Comparison of ENCODE assay signal across 27 mouse cellular contexts in the genomic region with DNA sequence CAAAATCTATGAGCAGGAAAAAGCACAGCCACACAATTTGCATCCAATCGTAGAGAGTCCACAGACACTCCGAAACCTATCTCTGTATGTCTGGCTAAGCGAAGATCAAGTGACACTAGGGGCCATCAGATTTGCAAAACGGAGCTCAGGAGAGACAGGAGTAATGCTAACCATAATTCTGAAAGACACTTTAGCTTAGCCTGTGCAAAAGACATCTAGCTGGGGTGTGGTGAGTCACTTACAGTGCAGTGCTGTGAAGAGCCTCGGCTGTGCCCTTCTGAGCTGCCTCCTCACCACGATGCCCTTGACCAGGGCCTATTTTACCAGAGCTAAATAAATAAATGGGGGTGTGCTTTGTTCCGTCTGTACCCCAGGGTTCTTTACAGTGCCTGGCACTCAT. TPM values are rescaled to one million over a fixed set of nuclear protein-coding genes. Genes with fewer than 3 reads are reported as not detected.
"Had no signal": no experiment of that assay in that cellular context is flagged by ENCODE, and none has a peak within 500 bp of the region (broad histone marks: within the 10 kb centered on the region; RNA-seq: fewer than 3 reads in every experiment).

No protein-coding gene starts in this region.

- ATAC-seq: forebrain, embryonic 13.5 days; forebrain, embryonic 14.5 days; forebrain, embryonic 15.5 days; forebrain, embryonic 16.5 days; forebrain, postnatal 0 days had no signal

- DNase-seq: cerebellum, adult 9-10 months; cerebellum, adult 9-11 months; cerebellum, postnatal 10 days; cerebellum, postnatal 14 days; cerebellum, postnatal 25 days; cerebellum, postnatal 36 days; embryo, embryonic 11 days; forebrain, postnatal 0 days; gastrocnemius, adult 2 months; gastrocnemius, postnatal 10 days; gastrocnemius, postnatal 14 days; gastrocnemius, postnatal 25 days; gastrocnemius, postnatal 36 days; heart, adult 11 months; heart, adult 18-20 months; heart, adult 2 months had no signal

- H3K9ac ChIP-seq: embryonic facial prominence, embryonic 12.5 days; embryonic facial prominence, embryonic 13.5 days; embryonic facial prominence, embryonic 15.5 days; forebrain, embryonic 12.5 days; forebrain, embryonic 13.5 days; forebrain, embryonic 15.5 days; forebrain, postnatal 0 days had no signal

- H3K4me3 ChIP-seq: embryonic facial prominence, embryonic 10.5 days; embryonic facial prominence, embryonic 12.5 days; embryonic facial prominence, embryonic 13.5 days; embryonic facial prominence, embryonic 15.5 days; erythroblast, embryonic 14.5 days; forebrain, embryonic 12.5 days; forebrain, embryonic 13.5 days; forebrain, embryonic 15.5 days; gastrocnemius, adult 2 months; heart, adult 2 months had no signal

- H3K9me3 ChIP-seq: embryonic facial prominence, embryonic 10.5 days; embryonic facial prominence, embryonic 12.5 days; embryonic facial prominence, embryonic 13.5 days; embryonic facial prominence, embryonic 15.5 days; forebrain, embryonic 12.5 days; forebrain, embryonic 13.5 days; forebrain, embryonic 15.5 days had no signal

- H3K4me1 ChIP-seq: embryonic facial prominence, embryonic 12.5 days; embryonic facial prominence, embryonic 15.5 days; forebrain, embryonic 13.5 days; forebrain, embryonic 15.5 days had no signal

- H3K36me3 ChIP-seq: embryonic facial prominence, embryonic 10.5 days; embryonic facial prominence, embryonic 12.5 days; embryonic facial prominence, embryonic 13.5 days; embryonic facial prominence, embryonic 15.5 days; forebrain, embryonic 12.5 days; forebrain, embryonic 15.5 days had no signal

- H3K27ac ChIP-seq: embryonic facial prominence, embryonic 10.5 days; embryonic facial prominence, embryonic 12.5 days; embryonic facial prominence, embryonic 13.5 days; embryonic facial prominence, embryonic 15.5 days; forebrain, embryonic 12.5 days; forebrain, embryonic 13.5 days; forebrain, embryonic 15.5 days; gastrocnemius, adult 2 months; heart, adult 2 months had no signal

- H3K4me2 ChIP-seq: embryonic facial prominence, embryonic 12.5 days; embryonic facial prominence, embryonic 13.5 days; embryonic facial prominence, embryonic 15.5 days; forebrain, embryonic 12.5 days; forebrain, embryonic 13.5 days; forebrain, embryonic 15.5 days; heart, embryonic 11.5 days had no signal

- H3K27me3 ChIP-seq: embryonic facial prominence, embryonic 12.5 days; embryonic facial prominence, embryonic 13.5 days; embryonic facial prominence, embryonic 15.5 days; forebrain, embryonic 12.5 days; forebrain, embryonic 13.5 days; forebrain, embryonic 15.5 days had no signal

RNA-seq across cellular contexts. Expression of a gene that starts 26.3 kb away (rescaled TPM):
- polyA plus RNA-seq: erythroblast, embryonic 14.5 days had no signal
